Mouse (Mus musculus) spleen, adult 10 weeks (tissue): ENCODE results near the gene Tmco3. TPM values are rescaled to one million over a fixed set of nuclear protein-coding genes. Genes with fewer than 3 reads are reported as not detected.

Source experiments
- polyA plus RNA-seq: library from polyadenylated mRNA; stranded (reverse); fragments of 350-450 nt; fragmentation: Illumina TruSeq; extraction: RNeasy Lipid Tissue Mini Kit (QIAGEN cat#74804); gene quantifications from one replicate; pipeline ENCODE4 v1.2.3, GENCODE M21; 2015; ENCODE audit warnings: low replicate concordance; ENCODE audit not compliant: insufficient read depth

The Tmco3 gene
- polyA plus RNA-seq, result 12.0 TPM

GRCm38 (mm10) chr8:13287692-13288623 is at the start of gene Tmco3, which contains the start of gene Dcun1d2:
TSS of gene Tmco3 (plus strand) at chr8:13288190.
TSS of gene Dcun1d2 (minus strand) at chr8:13288131.

GRCm38 (mm10) chr8:13254019-13254418 is 34.0 kb upstream of the Tmco3 start, which contains the start of gene Adprhl1:
TSS of gene Adprhl1 (minus strand) at chr8:13254162.

GRCm38 (mm10) chr8:13338255-13338860 is 50.4 kb downstream of the Tmco3 start, which contains the start of gene Tfdp1:
TSS of gene Tfdp1 (plus strand) at chr8:13338751.

Other genes starting within 250 kb of the Tmco3 start
- not detected for gene Proz, start 227.3 kb upstream of the Tmco3 start, polyA plus RNA-seq
- gene Pcid2, start 182.7 kb upstream of the Tmco3 start, polyA plus RNA-seq, result 30.1 TPM
- 51.4 TPM for gene Cul4a, start 182.6 kb upstream of the Tmco3 start, polyA plus RNA-seq
- gene Lamp1, start 129.0 kb upstream of the Tmco3 start, polyA plus RNA-seq, result 324 TPM
- gene Grtp1, start 87.6 kb upstream of the Tmco3 start, polyA plus RNA-seq, result 0.41 TPM
- not detected for gene Adprhl1, start 34.0 kb upstream of the Tmco3 start, polyA plus RNA-seq
- gene Dcun1d2, start 59 bp upstream of the Tmco3 start, polyA plus RNA-seq, result 18.0 TPM
- gene Tfdp1, start 50.6 kb downstream of the Tmco3 start, polyA plus RNA-seq, result 62.2 TPM
- not detected for gene Atp4b, start 108.6 kb downstream of the Tmco3 start, polyA plus RNA-seq
- gene Grk1, start 116.9 kb downstream of the Tmco3 start, polyA plus RNA-seq, result not detected
- 0.28 TPM for gene Tmem255b, start 147.0 kb downstream of the Tmco3 start, polyA plus RNA-seq
- gene Gas6, start 206.3 kb downstream of the Tmco3 start, polyA plus RNA-seq, result 22.2 TPM